Mouse (Mus musculus): ENCODE results near the gene Prkca.

DNA sequence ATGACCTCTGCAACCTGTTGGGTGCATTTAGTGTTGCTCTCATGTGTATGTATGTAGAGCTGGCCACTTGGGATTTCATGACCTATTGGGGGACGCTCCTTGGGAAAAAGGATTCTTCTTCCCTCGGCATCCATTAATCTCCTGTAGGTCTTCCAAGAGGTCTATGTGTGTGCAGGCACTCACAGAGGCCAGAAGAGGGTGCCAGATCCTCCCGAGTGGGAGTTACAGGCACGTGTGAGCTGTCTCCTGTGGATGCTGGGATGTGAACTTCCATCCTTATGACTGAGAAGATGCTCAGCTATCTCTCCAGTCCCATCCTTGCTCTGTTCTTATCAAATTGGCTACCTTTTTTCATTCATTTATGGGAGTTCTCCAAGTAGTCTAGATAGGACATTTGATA, 443.3 kb downstream of the Prkca start:
- TF ChIP-seq POLR2A (IDR thresholded peaks at IDR 0.05; ENCODE audit: low read depth, low read length) (no peak), CTCF (conservative IDR thresholded peaks at IDR 0.05; ENCODE audit: insufficient read depth, insufficient read length, low read depth, low read length) (peak; percentile 35)
